Mouse (Mus musculus): ENCODE measurements around the gene Ubp1. TPM values are rescaled to one million over a fixed set of nuclear protein-coding genes. Genes with fewer than 3 reads are reported as not detected.
A peak's percentile ranks its signal among the peaks of the same experiment; 100 is the strongest.

The Ubp1 gene
- polyA plus RNA-seq, 1 experiment = 58.2 TPM

GRCm38 (mm10) chr9:113941103-113941805 lies 10.5 kb downstream of the Ubp1 start:
- Histone ChIP-seq H3K4me3 (ENCODE audit: control insufficient read depth, low read depth, low read length) (no peak overlapping the region), H3K4me1 (ENCODE audit: control insufficient read depth, insufficient read depth, low read length) (no peaks in the 10 kb centered on the region), H3K27ac (ENCODE audit: control insufficient read depth, insufficient read depth, low read depth, low read length) (no peak overlapping the region), H3K36me3 (ENCODE audit: control insufficient read depth, insufficient read depth, low read length) (no peaks in the 10 kb centered on the region), H3K27me3 (ENCODE audit: control insufficient read depth, insufficient read depth, low read length) (no peaks in the 10 kb centered on the region)
- TF ChIP-seq POLR2A (IDR thresholded peaks at IDR 0.05; ENCODE audit: control insufficient read depth, low read depth, low read length) (no peak), CTCF (IDR thresholded peaks at IDR 0.05; ENCODE audit: control insufficient read depth, insufficient read depth, insufficient replicate concordance, low read depth, low read length) (no peak)

- TF ChIP-seq CTCF (IDR thresholded peaks at IDR 0.05; ENCODE audit: control insufficient read depth, insufficient read depth, insufficient replicate concordance, low read depth, low read length) (no peak), POLR2A (IDR thresholded peaks at IDR 0.05; ENCODE audit: control insufficient read depth, low read depth, low read length) (no peak)
- H3K4me3 ChIP-seq (ENCODE audit: control insufficient read depth, low read depth, low read length) = no peak overlapping the region
Measured at GRCm38 (mm10) chr9:113943372-113943771, 12.6 kb downstream of the Ubp1 start.

GRCm38 (mm10) chr9:113947216-113947615 lies 16.5 kb downstream of the Ubp1 start:
- Histone ChIP-seq H3K27ac (ENCODE audit: control insufficient read depth, insufficient read depth, low read depth, low read length) (no peak overlapping the region), H3K36me3 (ENCODE audit: control insufficient read depth, insufficient read depth, low read length) (no peaks in the 10 kb centered on the region), H3K4me3 (ENCODE audit: control insufficient read depth, low read depth, low read length) (no peak overlapping the region), H3K27me3 (ENCODE audit: control insufficient read depth, insufficient read depth, low read length) (no peaks in the 10 kb centered on the region), H3K4me1 (ENCODE audit: control insufficient read depth, insufficient read depth, low read length) (no peaks in the 10 kb centered on the region)
- TF ChIP-seq CTCF (IDR thresholded peaks at IDR 0.05; ENCODE audit: control insufficient read depth, insufficient read depth, insufficient replicate concordance, low read depth, low read length) (no peak), POLR2A (IDR thresholded peaks at IDR 0.05; ENCODE audit: control insufficient read depth, low read depth, low read length) (no peak)

More at GRCm38 (mm10) chr9:113943372-113943771, 12.6 kb downstream of the Ubp1 start:
- H3K27me3 ChIP-seq (ENCODE audit: control insufficient read depth, insufficient read depth, low read length) = no peaks in the 10 kb centered on the region
- no peaks in the 10 kb centered on the region for H3K36me3 ChIP-seq (ENCODE audit: control insufficient read depth, insufficient read depth, low read length)
- H3K27ac ChIP-seq (ENCODE audit: control insufficient read depth, insufficient read depth, low read depth, low read length) = no peak overlapping the region
- H3K4me1 ChIP-seq (ENCODE audit: control insufficient read depth, insufficient read depth, low read length) = no peaks in the 10 kb centered on the region

- Histone ChIP-seq H3K36me3 (ENCODE audit: control insufficient read depth, insufficient read depth, low read length) (peaks cover 3% of the 10 kb centered on the region; the same call in 1 of the 2 replicates), H3K4me3 (ENCODE audit: control insufficient read depth, low read depth, low read length) (peak overlapping the region; percentile 37), H3K4me1 (ENCODE audit: control insufficient read depth, insufficient read depth, low read length) (no peaks in the 10 kb centered on the region), H3K27ac (ENCODE audit: control insufficient read depth, insufficient read depth, low read depth, low read length) (no peak overlapping the region), H3K27me3 (ENCODE audit: control insufficient read depth, insufficient read depth, low read length) (no peaks in the 10 kb centered on the region)
- TF ChIP-seq POLR2A (IDR thresholded peaks at IDR 0.05; ENCODE audit: control insufficient read depth, low read depth, low read length) (no peak), CTCF (IDR thresholded peaks at IDR 0.05; ENCODE audit: control insufficient read depth, insufficient read depth, insufficient replicate concordance, low read depth, low read length) (no peak)
Measured at GRCm38 (mm10) chr9:113957777-113958176, 27.0 kb downstream of the Ubp1 start.

- H3K27me3 ChIP-seq (ENCODE audit: control insufficient read depth, insufficient read depth, low read length) = no peaks in the 10 kb centered on the region
- H3K36me3 ChIP-seq (ENCODE audit: control insufficient read depth, insufficient read depth, low read length) = peaks cover 2% of the 10 kb centered on the region
- no peak overlapping the region for H3K4me3 ChIP-seq (ENCODE audit: control insufficient read depth, low read depth, low read length)
- H3K4me1 ChIP-seq (ENCODE audit: control insufficient read depth, insufficient read depth, low read length) = no peaks in the 10 kb centered on the region
- H3K27ac ChIP-seq (ENCODE audit: control insufficient read depth, insufficient read depth, low read depth, low read length) = no peak overlapping the region
- TF ChIP-seq CTCF (IDR thresholded peaks at IDR 0.05; ENCODE audit: control insufficient read depth, insufficient read depth, insufficient replicate concordance, low read depth, low read length) (no peak), POLR2A (IDR thresholded peaks at IDR 0.05; ENCODE audit: control insufficient read depth, low read depth, low read length) (no peak)
Measured at GRCm38 (mm10) chr9:113963718-113964117, 33.0 kb downstream of the Ubp1 start.

- H3K4me1 ChIP-seq (ENCODE audit: control insufficient read depth, insufficient read depth, low read length) = no peaks in the 10 kb centered on the region
- no peaks in the 10 kb centered on the region for H3K27me3 ChIP-seq (ENCODE audit: control insufficient read depth, insufficient read depth, low read length)
- peaks cover 1% of the 10 kb centered on the region for H3K36me3 ChIP-seq (ENCODE audit: control insufficient read depth, insufficient read depth, low read length)
- H3K4me3 ChIP-seq (ENCODE audit: control insufficient read depth, low read depth, low read length) = no peak overlapping the region
- TF ChIP-seq POLR2A (IDR thresholded peaks at IDR 0.05; ENCODE audit: control insufficient read depth, low read depth, low read length) = no peak
- no peak for TF ChIP-seq CTCF (IDR thresholded peaks at IDR 0.05; ENCODE audit: control insufficient read depth, insufficient read depth, insufficient replicate concordance, low read depth, low read length)
- no peak overlapping the region for H3K27ac ChIP-seq (ENCODE audit: control insufficient read depth, insufficient read depth, low read depth, low read length)
Measured at GRCm38 (mm10) chr9:113964415-113964814, 33.7 kb downstream of the Ubp1 start.

GRCm38 (mm10) chr9:113966838-113967237 lies 36.1 kb downstream of the Ubp1 start:
- TF ChIP-seq CTCF (IDR thresholded peaks at IDR 0.05; ENCODE audit: control insufficient read depth, insufficient read depth, insufficient replicate concordance, low read depth, low read length) = no peak
- TF ChIP-seq POLR2A (IDR thresholded peaks at IDR 0.05; ENCODE audit: control insufficient read depth, low read depth, low read length) = no peak
- Histone ChIP-seq H3K36me3 (ENCODE audit: control insufficient read depth, insufficient read depth, low read length) (peaks cover 1% of the 10 kb centered on the region), H3K4me3 (ENCODE audit: control insufficient read depth, low read depth, low read length) (no peak overlapping the region), H3K4me1 (ENCODE audit: control insufficient read depth, insufficient read depth, low read length) (no peaks in the 10 kb centered on the region), H3K27me3 (ENCODE audit: control insufficient read depth, insufficient read depth, low read length) (no peaks in the 10 kb centered on the region), H3K27ac (ENCODE audit: control insufficient read depth, insufficient read depth, low read depth, low read length) (no peak overlapping the region)

Data from testis, adult 2 months (tissue).